Mouse (Mus musculus) kidney, adult 2 months (tissue): ENCODE measurements around the gene Mrpl9. TPM values are rescaled to one million over a fixed set of nuclear protein-coding genes. Genes with fewer than 3 reads are reported as not detected.

Experiments
- DNase-seq: peaks from one replicate; pipeline ENCODE4 v3.0.0; 2021
- H3K27ac ChIP-seq: fragments of 200-500 bp; 2 replicates; pipeline ENCODE4 v1.5.1; 2012; ENCODE audit warnings: low read depth, low read length, control low read depth, inconsistent platforms; ENCODE audit not compliant: insufficient read depth
- H3K27me3 ChIP-seq: fragments of 200-500 bp; replicated peaks from 2 replicates; pipeline ENCODE4 v1.6.1; 2012; ENCODE audit warnings: mild to moderate bottlenecking, moderate library complexity, low read length, inconsistent platforms; ENCODE audit not compliant: control insufficient read depth, insufficient read depth
- H3K36me3 ChIP-seq: fragments of 200-500 bp; 2 replicates; pipeline ENCODE4 v1.6.1; 2012; ENCODE audit warnings: mild to moderate bottlenecking, moderate library complexity, low read length, inconsistent platforms; ENCODE audit not compliant: control insufficient read depth, insufficient read depth
- H3K4me1 ChIP-seq: fragments of 200-500 bp; 2 replicates; pipeline ENCODE4 v1.6.1; 2011; ENCODE audit warnings: low read length; ENCODE audit not compliant: control insufficient read depth, insufficient read depth
- H3K4me3 ChIP-seq: fragments of 200-500 bp; 2 replicates; pipeline ENCODE4 v1.5.1; 2011; ENCODE audit warnings: mild to moderate bottlenecking, low read depth, low read length, control low read depth; ENCODE audit not compliant: insufficient read depth
- CTCF ChIP-seq: fragments of 200-500 bp; conservative IDR thresholded peaks from 2 replicates; pipeline ENCODE4 v1.5.1; 2011; ENCODE audit warnings: low read depth, mild to moderate bottlenecking, control low read depth, low read length, moderate library complexity, mixed read lengths; ENCODE audit not compliant: insufficient read depth, insufficient read length
- POLR2A ChIP-seq: fragments of 200-500 bp; IDR thresholded peaks from one replicate; pipeline ENCODE4 v1.6.1; 2011; ENCODE audit warnings: low read depth, low read length, control low read depth
- WGBS: fragments of 180-500 bp; shearing (Covaris S2); methylation state at CpG from one replicate; pipeline ENCODE4 v1.1.7; 2018; 5-methylcytosine and 5-hydroxymethylcytosine counted together
- polyA plus RNA-seq: library from polyadenylated mRNA; depleted of rRNA; stranded (reverse); fragments of >200 nt; gene quantifications from 2 replicates; pipeline ENCODE4 v1.2.3, GENCODE M21; 2012

Gene Mrpl9
- polyA plus RNA-seq, 1 experiment, result 47.8 TPM

DNA sequence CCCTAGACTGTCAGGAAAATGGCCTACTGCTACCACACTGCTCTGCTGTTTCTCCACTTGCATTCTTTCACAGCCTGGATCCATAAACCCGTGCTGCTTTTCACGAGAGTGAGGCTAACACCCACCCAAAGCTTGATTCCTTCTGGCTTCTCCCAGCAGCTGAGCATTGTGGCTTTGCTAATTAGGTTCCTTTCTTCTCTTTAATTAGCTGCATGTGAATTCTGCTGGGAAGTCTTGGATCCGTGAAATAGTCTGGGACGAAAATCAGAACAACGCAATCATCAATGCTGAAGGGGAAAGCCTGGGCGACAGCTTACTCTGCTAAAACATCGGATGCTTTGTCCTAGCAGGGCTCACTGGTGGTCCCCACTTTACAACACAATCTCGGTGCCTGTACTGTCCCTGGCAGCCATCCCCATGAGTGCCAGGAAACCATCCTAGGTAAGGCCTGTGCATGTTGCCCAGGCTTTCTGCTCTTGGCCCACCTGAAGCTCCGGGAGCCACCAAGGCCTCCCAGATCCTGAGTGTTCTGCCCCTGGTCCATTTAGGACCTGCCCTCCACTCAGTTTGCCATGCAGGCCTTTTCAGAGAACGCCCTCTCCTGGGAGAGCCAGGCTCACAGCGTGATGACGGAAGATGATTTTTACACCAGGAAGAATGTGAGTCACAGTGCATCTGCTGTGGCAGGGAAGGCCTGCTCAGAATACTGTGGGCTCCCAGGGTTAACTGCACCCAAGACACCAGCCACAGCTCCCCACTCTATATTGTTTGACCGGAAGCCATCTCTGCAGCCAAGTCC lies 22.7 kb downstream of the Mrpl9 start:
- H3K27ac ChIP-seq, result no peak overlapping the region
- H3K36me3 ChIP-seq, result no peaks in the 10 kb centered on the region
- DNase-seq, result no peak
- no peak for TF ChIP-seq CTCF
- no peak for TF ChIP-seq POLR2A
- H3K4me3 ChIP-seq, result no peak overlapping the region
- 83% methylated on average over 13 of the region's 13 CpGs for WGBS
- no peaks in the 10 kb centered on the region for H3K27me3 ChIP-seq
- H3K4me1 ChIP-seq, result no peaks in the 10 kb centered on the region

DNA sequence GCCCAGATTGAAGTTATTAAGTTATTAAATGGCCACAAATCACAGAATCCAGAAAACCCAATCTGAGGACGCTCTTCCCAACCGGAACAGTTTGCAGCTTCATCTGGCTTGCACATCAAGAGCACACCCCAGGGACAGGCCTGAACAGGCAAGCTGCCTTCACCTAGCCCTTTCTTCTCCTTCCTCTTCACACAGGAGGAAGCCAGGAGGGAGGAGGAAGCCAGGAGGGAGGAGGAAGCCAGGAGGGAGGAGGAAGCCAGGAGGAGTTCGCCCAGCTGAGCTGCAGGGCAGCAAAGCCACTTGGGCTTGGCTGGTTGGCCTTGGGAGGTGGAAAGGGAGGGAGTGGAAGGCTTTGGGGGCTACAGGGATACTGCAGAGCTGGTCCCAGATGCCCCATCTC lies 25.8 kb downstream of the Mrpl9 start:
- no peak overlapping the region for H3K27ac ChIP-seq
- no peaks in the 10 kb centered on the region for H3K36me3 ChIP-seq
- DNase-seq, result no peak
- H3K4me3 ChIP-seq, result no peak overlapping the region
- H3K27me3 ChIP-seq, result 0 out of 2 replicates have a peak, but pooled peaks cover 1% of the 10 kb centered on the region
- WGBS, result 48% methylated on average over 3 of the region's 3 CpGs
- H3K4me1 ChIP-seq, result no peaks in the 10 kb centered on the region
- no peak for TF ChIP-seq POLR2A

DNA sequence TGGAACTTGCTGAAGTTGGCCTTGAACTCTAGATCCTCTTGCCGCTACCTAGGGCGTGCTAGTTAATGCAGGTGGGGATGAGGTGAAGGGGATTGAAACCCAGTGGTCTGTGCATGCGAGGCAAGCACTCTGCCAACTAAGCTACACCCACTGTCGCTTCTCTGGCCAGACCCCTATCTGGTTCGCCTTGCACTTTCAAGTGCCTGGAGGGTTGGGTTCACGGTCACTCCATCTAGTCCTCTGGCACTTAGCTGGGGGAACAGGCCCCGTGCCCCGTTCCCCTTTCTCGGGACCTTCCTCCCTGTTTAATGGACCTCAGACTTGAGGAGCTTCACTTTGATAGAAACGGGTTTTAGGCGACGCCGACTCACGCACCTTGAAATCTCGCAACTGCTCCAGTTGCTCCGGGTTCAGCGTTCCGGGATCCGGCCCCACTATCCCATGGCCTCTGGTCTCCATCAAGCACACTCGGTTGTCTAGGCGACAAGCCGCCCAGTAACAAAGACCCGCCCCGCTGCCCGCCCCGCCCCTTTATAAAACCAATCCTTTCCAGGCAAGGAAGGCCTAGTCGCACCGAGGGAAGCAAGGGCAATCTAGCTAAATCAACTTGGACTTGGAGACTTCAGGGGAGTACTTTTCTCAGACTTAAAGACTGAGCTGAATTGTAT lies 29.5 kb downstream of the Mrpl9 start:
- Histone ChIP-seq H3K4me3 (no peak overlapping the region), H3K27me3 (0 out of 2 replicates have a peak, but pooled peaks cover 1% of the 10 kb centered on the region), H3K36me3 (no peaks in the 10 kb centered on the region), H3K27ac (no peak overlapping the region), H3K4me1 (no peaks in the 10 kb centered on the region)
- no peak for TF ChIP-seq POLR2A
- TF ChIP-seq CTCF, result no peak
- 19% methylated on average over 28 of the region's 28 CpGs for WGBS
- peak; percentile 32 for DNase-seq

DNA sequence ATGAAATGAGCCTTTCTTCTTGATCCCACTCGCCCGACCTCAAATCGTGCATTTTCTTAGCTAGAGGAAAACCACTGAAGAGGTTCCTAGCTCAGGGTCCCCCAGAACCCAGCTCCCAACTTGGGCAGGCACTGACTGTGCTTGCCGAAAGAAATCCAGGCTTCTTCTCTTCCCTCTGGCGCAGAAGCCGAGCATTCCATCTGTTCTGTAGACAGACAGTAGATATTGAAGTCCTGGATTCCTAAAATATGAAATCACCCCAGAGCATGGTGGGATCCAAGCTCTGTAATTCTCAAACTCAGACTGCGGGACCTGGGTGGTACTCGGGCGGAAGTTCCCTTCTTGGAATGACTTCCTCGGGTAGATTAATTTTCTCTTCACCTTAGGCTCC lies 30.0 kb downstream of the Mrpl9 start:
- no peak overlapping the region for H3K4me3 ChIP-seq
- 0 out of 2 replicates have a peak, but pooled peaks cover 1% of the 10 kb centered on the region for H3K27me3 ChIP-seq
- H3K4me1 ChIP-seq, result no peaks in the 10 kb centered on the region
- TF ChIP-seq POLR2A (no peak), CTCF (no peak)
- H3K27ac ChIP-seq, result no peak overlapping the region
- no peak for DNase-seq
- H3K36me3 ChIP-seq, result no peaks in the 10 kb centered on the region
- WGBS, result 55% methylated on average over 10 of the region's 10 CpGs

DNA sequence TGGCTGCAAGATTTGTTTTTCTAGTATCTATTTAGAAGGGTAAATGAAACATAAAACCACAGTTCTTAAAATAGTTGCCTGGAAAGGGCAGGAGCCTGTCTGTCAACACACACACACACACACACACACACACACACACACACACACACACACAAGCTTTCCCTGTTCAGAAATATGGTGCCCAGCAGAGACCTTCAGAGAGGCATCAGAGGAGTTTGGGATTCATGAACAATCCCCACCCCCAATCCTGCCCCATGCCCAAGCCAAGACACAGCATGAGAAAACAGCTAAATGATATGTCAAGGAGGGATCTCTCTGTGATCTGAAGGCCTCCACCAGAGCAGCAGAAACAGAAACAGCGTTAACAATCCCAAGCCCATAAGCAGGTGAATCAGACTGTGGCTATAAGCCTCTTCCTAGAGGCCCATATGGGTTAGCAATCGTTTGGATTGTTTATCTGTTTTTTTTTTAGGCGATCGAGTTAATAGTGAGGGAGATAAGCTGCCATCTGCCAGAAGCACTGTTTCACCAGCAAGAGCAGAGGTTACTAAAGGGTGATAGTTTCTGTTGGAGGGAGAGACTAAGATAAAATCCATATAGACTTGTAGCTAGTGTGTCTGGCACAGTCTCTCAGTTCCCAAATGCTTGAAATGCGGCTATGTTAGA lies 30.6 kb downstream of the Mrpl9 start:
- WGBS, result 77% methylated on average over 5 of the region's 5 CpGs
- Histone ChIP-seq H3K27me3 (0 out of 2 replicates have a peak, but pooled peaks cover 1% of the 10 kb centered on the region), H3K27ac (no peak overlapping the region), H3K4me3 (no peak overlapping the region), H3K36me3 (no peaks in the 10 kb centered on the region), H3K4me1 (no peaks in the 10 kb centered on the region)
- no peak for DNase-seq
- TF ChIP-seq POLR2A (no peak), CTCF (no peak)

DNA sequence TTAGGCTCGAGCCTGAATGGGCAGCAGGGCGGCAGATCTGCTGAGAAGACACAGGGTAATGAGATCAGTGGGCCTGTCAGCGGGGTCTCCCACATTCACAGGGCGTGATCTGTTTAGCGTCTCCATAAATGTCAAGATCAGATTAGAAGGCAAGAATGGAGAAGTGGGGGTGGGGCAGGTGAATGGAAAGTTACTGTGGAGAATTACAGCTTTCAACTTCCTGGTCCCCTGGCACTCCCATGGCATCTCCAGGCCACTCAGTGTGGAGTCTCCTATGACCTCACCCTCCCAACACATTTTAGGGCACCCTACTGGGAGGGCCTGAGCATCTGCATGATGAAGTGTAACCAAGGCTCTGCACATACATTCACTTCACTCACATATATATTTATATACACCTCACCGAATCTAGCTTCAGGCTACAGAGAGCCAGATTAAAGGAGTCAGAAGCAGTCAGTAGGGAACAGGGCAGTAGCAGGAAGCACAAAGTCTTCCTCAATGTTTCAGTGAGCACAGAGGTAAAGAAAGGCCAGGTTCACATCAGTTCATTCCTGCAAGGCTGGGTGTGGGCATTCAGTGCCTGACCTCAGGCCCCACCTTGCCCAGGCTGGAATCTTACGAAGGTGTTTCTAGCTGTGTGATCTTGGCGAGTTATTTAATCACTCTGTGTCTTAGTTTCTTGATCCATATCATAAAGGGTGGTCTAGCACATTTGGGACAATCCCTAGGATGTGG lies 33.4 kb downstream of the Mrpl9 start:
- Histone ChIP-seq H3K4me1 (no peaks in the 10 kb centered on the region), H3K4me3 (no peak overlapping the region), H3K27ac (no peak overlapping the region; the same call in 1 of the 2 replicates), H3K27me3 (0 out of 2 replicates have a peak, but pooled peaks cover 1% of the 10 kb centered on the region), H3K36me3 (no peaks in the 10 kb centered on the region)
- TF ChIP-seq CTCF, result no peak
- no peak for TF ChIP-seq POLR2A
- DNase-seq, result peak; percentile 48
- WGBS, result 53% methylated on average over 8 of the region's 8 CpGs
